Mouse (Mus musculus): Measurements from ENCODE around the gene Hecw1.
A peak's percentile ranks its signal among the peaks of the same experiment; 100 is the strongest.
"Not testable (repeated sequence)": the region's sequence is repeated elsewhere in the genome, so short reads cannot be mapped to it uniquely, and the experiment has no call there.

Gene Hecw1

DNA sequence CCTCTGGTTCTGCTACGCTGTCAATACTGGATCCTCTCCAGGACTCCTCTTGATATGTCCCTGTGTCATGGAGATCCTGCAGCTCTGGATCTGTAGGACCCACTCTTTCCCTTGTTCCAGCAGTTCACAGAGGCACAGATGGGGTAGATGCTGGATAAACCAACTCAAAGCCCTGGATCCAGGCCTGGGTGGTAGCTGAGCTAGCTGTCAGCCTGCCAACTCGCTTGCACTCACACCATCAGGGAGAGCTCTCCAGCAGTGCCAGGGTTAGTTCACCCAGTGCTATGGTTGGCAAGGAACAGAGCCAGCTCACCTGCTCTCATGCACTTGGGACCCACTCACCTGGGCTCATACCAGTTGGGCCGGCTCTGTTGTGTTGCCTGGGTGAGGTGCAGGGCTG is 157.5 kb downstream of the Hecw1 start:
- no peak for DNase-seq (ENCODE audit: low read depth, low spot score)

DNA sequence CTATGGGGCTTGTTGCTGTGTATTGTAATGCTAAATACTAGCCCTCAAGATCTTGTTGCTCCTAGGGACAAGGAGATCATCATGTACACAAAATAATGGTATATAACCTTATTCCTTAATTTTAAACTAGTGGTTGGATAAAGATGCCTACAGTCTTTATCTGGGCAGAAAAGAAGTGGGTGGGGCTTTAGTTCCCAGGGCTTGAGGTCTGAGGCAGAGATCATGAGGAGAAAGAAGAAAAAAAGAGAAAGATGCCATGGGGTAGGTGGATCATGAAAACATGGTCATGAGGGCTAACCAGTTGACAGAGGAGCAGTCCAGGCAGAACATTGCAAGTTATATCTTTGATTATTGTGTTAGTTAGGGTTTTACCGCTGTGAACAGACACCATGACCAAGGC is 195.8 kb downstream of the Hecw1 start:
- DNase-seq (ENCODE audit: low read depth, low spot score), result no peak

- no peak for DNase-seq (ENCODE audit: low read depth, low spot score)
These were observed 216.4 kb downstream of the Hecw1 start for GRCm38 (mm10) chr13:14306617-14307016.

DNA sequence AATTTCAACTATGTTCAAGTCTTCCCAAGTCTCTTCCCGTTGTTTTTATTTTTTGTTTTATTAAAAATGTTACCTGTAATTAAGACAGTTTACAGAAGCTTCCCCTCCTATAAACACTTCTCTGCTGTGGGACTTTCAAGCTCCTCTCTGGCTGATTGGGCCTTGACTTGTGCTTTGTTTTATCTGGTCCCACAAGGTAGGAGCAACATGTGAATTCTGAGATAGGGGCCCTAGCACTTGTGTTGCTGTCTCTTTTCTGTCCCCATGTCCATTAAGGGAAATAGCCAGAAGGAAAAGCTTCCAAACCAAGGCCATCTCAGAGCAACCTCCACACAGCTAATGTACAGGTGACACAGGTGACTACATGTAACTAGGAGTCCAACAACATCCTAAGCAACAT is 218.9 kb downstream of the Hecw1 start:
- DNase-seq (ENCODE audit: low read depth, low spot score), result no peak

- no peak for DNase-seq (ENCODE audit: low read depth, low spot score)
These were observed 220.1 kb downstream of the Hecw1 start for GRCm38 (mm10) chr13:14302921-14303320.

- no peak for DNase-seq (ENCODE audit: low read depth, low spot score)
These were observed 233.0 kb downstream of the Hecw1 start for GRCm38 (mm10) chr13:14290016-14290415.

- no peak for DNase-seq (ENCODE audit: low read depth, low spot score)
These were observed 251.6 kb downstream of the Hecw1 start for GRCm38 (mm10) chr13:14271476-14271875.

DNA sequence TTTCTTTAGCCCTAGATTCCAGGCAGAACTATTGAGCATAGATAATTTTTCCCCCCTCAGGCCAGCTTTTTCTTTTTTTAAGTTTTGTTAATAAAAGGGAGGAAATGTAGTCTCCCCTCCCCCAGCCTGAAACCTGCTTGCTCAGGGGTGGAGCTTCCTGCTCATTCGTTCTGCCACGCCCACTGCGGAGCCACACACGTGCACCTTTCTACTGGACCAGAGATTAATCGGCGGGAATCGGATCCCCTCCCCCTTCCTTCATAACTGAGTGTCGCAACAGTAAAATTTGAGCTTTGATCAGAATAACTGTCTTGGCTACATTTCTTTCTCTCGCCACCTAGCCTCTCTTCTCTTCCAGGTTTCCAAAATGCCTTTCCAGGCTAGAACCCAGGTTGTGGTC is 262.1 kb downstream of the Hecw1 start:
- DNase-seq (ENCODE audit: low read depth, low spot score), result not testable (repeated sequence)

GRCm38 (mm10) chr13:14245946-14246345 is 277.1 kb downstream of the Hecw1 start:
- no peak for DNase-seq (ENCODE audit: low read depth, low spot score)

GRCm38 (mm10) chr13:14179669-14180068 is 343.4 kb downstream of the Hecw1 start:
- DNase-seq (ENCODE audit: low read depth, low spot score), result no peak

DNA sequence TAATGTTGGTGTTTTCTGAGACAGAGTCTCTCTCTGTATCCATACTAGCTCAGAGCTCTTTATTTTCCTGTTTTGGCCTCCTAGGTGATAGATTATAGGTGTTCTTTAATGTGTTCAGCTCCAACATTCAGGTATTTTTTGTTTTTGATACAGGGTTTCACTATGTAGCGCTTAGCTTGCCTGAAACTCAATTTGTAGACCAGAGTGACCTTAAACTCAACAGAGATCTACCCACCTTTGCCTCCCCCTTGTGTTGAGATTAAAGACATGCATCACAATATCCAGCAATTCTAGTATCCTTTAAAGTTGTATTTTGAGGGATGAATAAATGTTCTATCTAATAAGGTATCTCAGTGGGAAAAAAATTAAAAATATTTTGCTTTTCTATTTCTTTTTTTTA is 345.0 kb downstream of the Hecw1 start:
- DNase-seq (ENCODE audit: low read depth, low spot score), result peak; percentile 14

All from retina, postnatal 7 days (tissue).